Mouse (Mus musculus) embryonic fibroblast, embryonic 13.5 days (primary cell): Measurements from ENCODE around the gene Scarb1.

Experiments used
- CTCF ChIP-seq: IDR thresholded peaks from 2 replicates; pipeline ENCODE4 v1.5.1; 2011; ENCODE audit warnings: mild to moderate bottlenecking, control low read depth, low read length, moderate library complexity, borderline replicate concordance; ENCODE audit not compliant: insufficient read depth
- POLR2A ChIP-seq: IDR thresholded peaks from 2 replicates; pipeline ENCODE4 v1.6.1; 2011; ENCODE audit warnings: low read depth, mild to moderate bottlenecking, control low read depth, low read length, moderate library complexity

DNA sequence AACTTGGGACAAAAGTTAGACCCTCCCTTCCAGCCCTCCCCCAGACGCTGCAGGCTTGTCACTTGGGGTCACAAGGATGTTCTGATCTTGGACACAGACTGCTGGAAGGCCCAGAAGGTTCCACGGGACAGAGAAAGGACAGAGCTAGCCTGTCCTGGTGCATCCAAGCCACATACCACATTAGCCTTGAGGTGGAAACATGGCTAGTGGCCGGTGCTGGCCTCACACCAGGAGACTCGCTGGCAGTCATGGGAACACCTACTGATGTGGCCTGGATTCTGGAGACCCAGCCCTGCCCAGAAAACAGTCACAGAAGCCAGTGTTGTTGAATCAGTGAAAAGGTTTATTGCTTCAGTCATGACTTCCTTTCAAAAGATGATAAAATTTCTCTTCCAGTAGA is 64.1 kb downstream of the Scarb1 start:
- no peak for TF ChIP-seq POLR2A
- TF ChIP-seq CTCF, result no peak
